13 mouse cellular contexts compared by ENCODE assay signal in genomic region chr14:64534194-64534593, GRCm38 (mm10).
A peak's percentile ranks its signal among the peaks of the same experiment; 100 is the strongest.
DNase-seq lines count a peak whose midpoint lies in the region; ATAC-seq lines count a peak whose summit lies in the region.
"Had no signal": no experiment of that assay in that cellular context is flagged by ENCODE, and none has a peak within 500 bp of the region (broad histone marks: within the 10 kb centered on the region; RNA-seq: fewer than 3 reads in every experiment).

No protein-coding gene starts in this region.

- no peaks in the 10 kb centered on the region; the same call in 1 of the 2 replicates for H3K4me1 ChIP-seq in neural tube, embryonic 11.5 days (ENCODE audit: control insufficient read depth, insufficient read depth, low read length)
- peaks cover 25% of the 10 kb centered on the region for H3K4me1 ChIP-seq in forebrain, embryonic 15.5 days
- H3K4me1 ChIP-seq in midbrain, embryonic 11.5 days (ENCODE audit: control insufficient read depth, insufficient read depth, low read length) = peaks cover 22% of the 10 kb centered on the region
- H3K4me1 ChIP-seq: embryonic facial prominence, embryonic 12.5 days; lung, embryonic 15.5 days had no signal

- no peak overlapping the region for H3K4me3 ChIP-seq in neural tube, embryonic 11.5 days (ENCODE audit: low read depth, low read length)
- H3K4me3 ChIP-seq in forebrain, embryonic 15.5 days = no peak overlapping the region
- no peak overlapping the region for H3K4me3 ChIP-seq in midbrain, embryonic 11.5 days (ENCODE audit: low read depth, low read length)
- H3K4me3 ChIP-seq: embryonic facial prominence, embryonic 12.5 days; lung, embryonic 15.5 days had no signal

- peak overlapping the region; percentile 73 for H3K27ac ChIP-seq in neural tube, embryonic 11.5 days (ENCODE audit: low read depth, low read length)
- peak overlapping the region; percentile 93 for H3K27ac ChIP-seq in forebrain, embryonic 15.5 days (replicated peaks)
- peak overlapping the region; percentile 56 for H3K27ac ChIP-seq in midbrain, embryonic 11.5 days (ENCODE audit: low read depth, low read length)
- H3K27ac ChIP-seq: embryonic facial prominence, embryonic 12.5 days; lung, embryonic 15.5 days had no signal

- DNase-seq in neural tube, embryonic 11.5 days (ENCODE audit: low spot score) = no peak
- DNase-seq in neural tube, embryonic 10.5 days (ENCODE audit: extremely low spot score, low spot score) = no peak
- peak; percentile 85 for DNase-seq in midbrain, embryonic 11.5 days (ENCODE audit: low spot score, missing footprints)
- DNase-seq in adrenal gland, adult 18-20 months (ENCODE audit: low spot score in 2 of 2) = no peak
- no peak for DNase-seq in adrenal gland, postnatal 25 days
- DNase-seq in spleen, postnatal 14 days (ENCODE audit: low spot score in 2 of 2) = no peak
- DNase-seq: heart, postnatal 4 days; liver; right cerebral cortex, adult 18-20 months; thymus, adult 2 months had no signal

- H3K36me3 ChIP-seq in neural tube, embryonic 11.5 days (ENCODE audit: control insufficient read depth, insufficient read depth, low read length) = no peaks in the 10 kb centered on the region
- H3K36me3 ChIP-seq in forebrain, embryonic 15.5 days = no peaks in the 10 kb centered on the region
- no peaks in the 10 kb centered on the region for H3K36me3 ChIP-seq in midbrain, embryonic 11.5 days (ENCODE audit: control insufficient read depth, insufficient read depth, low read length)
- H3K36me3 ChIP-seq: embryonic facial prominence, embryonic 12.5 days; lung, embryonic 15.5 days had no signal

- H3K9ac ChIP-seq in neural tube, embryonic 11.5 days (ENCODE audit: low read length) = no peak overlapping the region
- H3K9ac ChIP-seq in forebrain, embryonic 15.5 days (replicated peaks) = peak overlapping the region; percentile 23; the same call in 1 of the 2 replicates
- H3K9ac ChIP-seq in midbrain, embryonic 11.5 days (ENCODE audit: low read length) = no peak overlapping the region
- H3K9ac ChIP-seq: embryonic facial prominence, embryonic 12.5 days; lung, embryonic 15.5 days had no signal

- no peaks in the 10 kb centered on the region for H3K9me3 ChIP-seq in neural tube, embryonic 11.5 days (ENCODE audit: control insufficient read depth, low read length)
- no peaks in the 10 kb centered on the region for H3K9me3 ChIP-seq in forebrain, embryonic 15.5 days
- H3K9me3 ChIP-seq in midbrain, embryonic 11.5 days (ENCODE audit: control insufficient read depth, low read length) = no peaks in the 10 kb centered on the region
- H3K9me3 ChIP-seq: embryonic facial prominence, embryonic 12.5 days; lung, embryonic 15.5 days had no signal

- 49% methylated on average over 4 of the region's 4 CpGs for WGBS in neural tube, embryonic 11.5 days
- WGBS in forebrain, embryonic 15.5 days = 19% methylated on average over 4 of the region's 4 CpGs
- 33% methylated on average over 4 of the region's 4 CpGs for WGBS in midbrain, embryonic 11.5 days

- no peaks in the 10 kb centered on the region for H3K27me3 ChIP-seq in neural tube, embryonic 11.5 days (ENCODE audit: control insufficient read depth, insufficient read depth, low read length)
- no peaks in the 10 kb centered on the region for H3K27me3 ChIP-seq in forebrain, embryonic 15.5 days
- no peaks in the 10 kb centered on the region for H3K27me3 ChIP-seq in midbrain, embryonic 11.5 days (ENCODE audit: control insufficient read depth, insufficient read depth, low read length)
- H3K27me3 ChIP-seq: embryonic facial prominence, embryonic 12.5 days; lung, embryonic 15.5 days had no signal

- H3K4me2 ChIP-seq in neural tube, embryonic 11.5 days (ENCODE audit: low read depth) = no peak overlapping the region
- no peak overlapping the region for H3K4me2 ChIP-seq in forebrain, embryonic 15.5 days (replicated peaks)
- H3K4me2 ChIP-seq in midbrain, embryonic 11.5 days = no peak overlapping the region
- H3K4me2 ChIP-seq: embryonic facial prominence, embryonic 12.5 days; lung, embryonic 15.5 days had no signal

- no peak for ATAC-seq in neural tube, embryonic 11.5 days (ENCODE audit: insufficient read depth, low FRiP score, low TSS enrichment)
- ATAC-seq in forebrain, embryonic 15.5 days (replicated peaks) = peak; percentile 63
- ATAC-seq in midbrain, embryonic 11.5 days (ENCODE audit: low FRiP score) = no peak
